Mouse (Mus musculus) ovary, postnatal 36 days (tissue): ENCODE results near the gene Scamp2.

Experiments used
- DNase-seq: peaks from one replicate; pipeline ENCODE4 v3.0.0; 2022; ENCODE audit warnings: low spot score, mixed read lengths

Gene Scamp2

DNA sequence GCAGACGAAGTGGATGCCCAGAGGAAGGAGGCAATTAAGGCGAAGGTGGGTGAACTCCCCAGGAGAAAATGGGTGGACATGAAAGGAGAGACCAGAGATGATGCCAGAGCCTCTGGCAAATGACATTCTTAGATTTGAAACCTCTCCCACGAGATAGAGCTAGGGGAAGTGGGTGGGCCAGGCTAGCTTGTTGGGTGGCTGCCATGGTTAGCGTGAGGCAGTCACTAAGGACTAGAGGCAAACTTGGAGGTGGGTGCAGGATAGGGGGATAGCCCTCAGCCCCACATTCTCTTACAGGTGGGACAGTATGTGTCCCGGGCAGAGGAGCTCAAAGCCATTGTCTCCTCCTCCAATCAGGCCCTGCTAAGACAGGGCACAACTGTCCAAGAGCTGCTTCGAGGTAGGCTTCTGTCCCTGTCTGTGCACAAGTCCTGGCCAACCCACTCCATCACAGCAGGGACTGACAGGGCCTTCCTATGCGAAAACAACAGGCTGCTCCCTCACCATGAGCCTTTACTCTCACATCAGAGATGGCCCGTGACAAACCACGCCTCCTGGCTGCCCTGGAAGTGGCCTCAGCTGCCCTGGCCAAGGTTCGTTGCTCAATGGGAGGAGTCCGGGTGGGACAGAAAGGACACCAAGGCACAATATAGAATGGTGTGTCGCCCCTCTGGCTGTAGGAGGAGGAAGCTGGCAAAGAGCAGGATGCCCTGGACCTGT lies 32.9 kb downstream of the Scamp2 start:
- DNase-seq = no peak

DNA sequence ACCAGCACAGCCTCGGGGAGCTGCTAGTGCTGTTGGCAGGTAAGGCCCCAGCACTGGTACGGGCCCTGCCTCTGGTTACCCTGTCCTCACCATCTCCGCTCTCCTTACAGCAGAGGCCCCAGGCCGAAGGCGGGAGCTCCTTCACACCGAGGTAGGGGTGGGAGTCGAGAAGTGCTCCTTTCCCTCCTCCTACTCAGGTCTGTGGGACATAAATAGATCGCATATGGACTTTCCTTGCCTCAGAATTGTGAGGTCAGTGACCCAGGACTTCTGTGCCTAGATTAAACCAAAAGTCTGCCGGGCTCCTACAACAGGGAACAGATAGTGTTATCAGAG lies 33.4 kb downstream of the Scamp2 start:
- no peak for DNase-seq

DNA sequence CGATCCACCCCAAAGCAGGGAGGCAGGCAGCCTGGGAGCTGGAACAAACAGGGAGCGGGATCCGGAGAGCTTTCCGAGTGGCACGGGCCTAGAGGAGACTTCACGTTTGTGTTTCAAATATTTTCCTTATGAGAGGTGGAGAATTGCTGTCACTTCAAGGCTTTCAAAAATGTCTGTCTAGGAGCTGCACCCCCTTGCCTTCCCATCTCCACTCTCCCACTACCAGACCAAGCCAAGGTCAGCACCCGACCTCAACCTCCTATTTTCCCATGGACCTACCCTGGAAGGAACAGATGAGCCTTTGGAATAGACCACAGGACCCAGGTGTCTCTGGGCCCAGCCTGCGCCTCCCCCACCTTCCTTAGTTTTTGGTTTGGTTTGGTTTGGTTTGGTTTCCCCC lies 36.5 kb downstream of the Scamp2 start:
- DNase-seq = no peak

DNA sequence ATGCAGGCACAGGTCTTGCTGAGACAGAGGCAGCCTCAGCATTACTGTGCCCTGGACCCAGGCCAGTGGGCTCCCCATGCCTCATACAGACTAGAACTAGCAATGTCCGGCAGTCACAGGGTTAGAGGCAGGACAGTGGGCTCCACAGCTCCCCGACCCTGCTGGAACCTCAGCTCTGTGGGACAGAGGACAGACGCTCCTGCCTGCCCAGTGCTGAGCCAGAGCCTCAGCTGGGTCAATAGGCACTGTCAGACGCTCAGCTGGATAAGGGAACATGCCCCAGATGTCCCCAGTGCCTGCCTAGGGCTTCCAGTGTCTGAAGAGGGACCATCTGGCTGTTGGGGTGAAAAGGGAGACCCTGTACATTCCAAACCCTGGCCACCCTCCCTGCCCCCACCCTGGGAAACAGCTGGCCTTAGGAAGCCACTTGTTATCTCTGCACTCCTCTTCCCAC lies 37.2 kb downstream of the Scamp2 start:
- DNase-seq = no peak

DNA sequence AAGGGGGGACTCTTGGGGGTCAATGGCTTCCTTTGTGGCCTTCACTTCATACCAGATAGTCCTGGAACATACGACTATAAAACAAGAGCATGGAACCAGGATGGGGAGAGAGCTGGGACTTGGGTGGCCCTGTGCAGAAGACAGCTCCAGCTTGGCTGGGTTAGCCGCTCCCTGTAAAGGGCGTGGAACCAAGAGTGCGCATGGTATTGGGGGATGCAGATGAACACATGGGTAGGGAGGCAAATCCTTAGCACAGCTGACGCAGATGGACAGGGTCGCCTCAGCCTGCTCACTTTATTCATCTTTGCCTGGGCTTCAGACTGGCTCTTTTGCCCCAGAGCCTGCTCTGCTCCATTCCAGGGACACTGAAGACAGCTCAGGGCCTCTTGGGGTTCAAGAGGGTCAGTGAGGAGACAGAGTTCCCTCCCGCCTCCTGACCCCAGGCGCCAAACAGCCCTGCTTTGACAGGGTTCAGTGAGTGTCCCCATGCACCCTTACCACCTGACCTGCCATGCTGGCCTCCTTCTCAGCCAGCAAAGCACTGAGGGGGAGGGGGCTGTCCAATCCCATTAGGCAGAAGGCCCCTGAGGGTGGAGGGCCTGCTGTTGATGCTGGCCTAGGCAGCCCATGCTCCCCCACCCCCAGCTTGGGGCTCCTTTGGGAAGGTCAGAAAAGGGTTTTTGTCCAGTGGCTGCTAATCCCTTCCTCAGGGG lies 38.3 kb downstream of the Scamp2 start:
- no peak for DNase-seq

GRCm38 (mm10) chr9:57600620-57601352 lies 40.0 kb downstream of the Scamp2 start:
- DNase-seq = no peak

- no peak for DNase-seq
Measured at GRCm38 (mm10) chr9:57601353-57601706, 40.6 kb downstream of the Scamp2 start.

DNA sequence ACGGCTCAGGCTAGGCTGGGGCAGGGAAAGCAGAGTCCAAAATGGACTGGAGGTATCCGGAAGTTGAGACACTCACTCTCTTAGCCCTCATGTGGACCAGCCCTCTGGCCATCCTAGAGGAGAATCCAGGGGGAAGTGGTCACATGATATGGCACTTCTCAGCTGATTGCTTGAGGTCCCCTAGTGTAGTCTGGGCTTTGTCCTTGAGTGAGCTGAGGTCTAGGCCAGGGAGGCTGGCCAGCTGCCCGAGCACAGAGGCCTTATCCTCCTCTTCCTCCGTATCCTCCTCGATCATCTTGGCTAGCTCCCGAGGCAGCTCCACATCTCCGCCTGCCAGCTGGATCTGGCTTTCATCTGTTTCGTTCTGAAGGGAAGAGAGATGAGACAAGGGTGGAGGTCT lies 41.4 kb downstream of the Scamp2 start:
- no peak for DNase-seq

- DNase-seq = no peak
Measured at GRCm38 (mm10) chr9:57604875-57605274, 44.1 kb downstream of the Scamp2 start.

- no peak for DNase-seq
Measured at GRCm38 (mm10) chr9:57605503-57605902, 44.8 kb downstream of the Scamp2 start.

DNA sequence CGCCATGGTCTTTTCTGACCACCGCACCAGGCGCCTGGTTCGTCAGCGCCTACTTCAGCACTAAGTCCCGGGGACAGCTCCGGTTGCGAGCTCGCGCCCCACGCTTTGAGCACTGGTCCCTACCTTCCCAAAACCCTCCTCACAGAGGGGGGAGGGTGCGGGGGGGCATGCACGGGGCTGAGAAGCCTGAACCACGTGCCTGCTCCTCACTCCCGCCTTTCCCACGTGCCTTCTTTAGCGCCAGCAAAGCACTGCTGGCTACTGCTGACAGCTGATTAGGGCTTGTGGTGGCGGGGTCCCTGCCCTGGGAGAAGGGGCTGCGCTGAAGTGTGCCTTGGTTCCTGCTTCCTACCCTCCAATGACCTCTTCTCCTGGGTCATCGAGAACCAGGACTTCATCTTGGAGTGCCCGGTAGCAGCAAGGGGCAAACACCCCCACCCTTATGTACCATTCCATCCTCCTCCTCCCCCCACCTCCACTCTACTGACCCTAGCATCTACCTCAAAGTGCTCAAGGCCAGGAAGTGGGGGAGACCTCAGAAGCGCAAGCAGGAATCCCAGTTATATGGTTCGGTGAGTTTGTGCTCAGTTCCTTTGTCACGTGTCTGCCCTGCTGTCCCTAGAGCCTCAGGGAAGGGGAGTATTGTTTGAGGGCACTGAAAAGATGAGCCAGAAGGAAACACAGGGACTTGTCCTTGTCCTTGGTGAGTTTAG lies 45.6 kb downstream of the Scamp2 start, which contains the start of gene Cplx3:
Gene Cplx3, minus strand, starts transcription at position 143 of the 713 bp plus-strand sequence.
- peak; percentile 61 for DNase-seq

- no peak for DNase-seq
Measured at GRCm38 (mm10) chr9:57609803-57610202, 49.1 kb downstream of the Scamp2 start.

- DNase-seq = no peak
Measured at GRCm38 (mm10) chr9:57610359-57610826, 49.6 kb downstream of the Scamp2 start.

DNA sequence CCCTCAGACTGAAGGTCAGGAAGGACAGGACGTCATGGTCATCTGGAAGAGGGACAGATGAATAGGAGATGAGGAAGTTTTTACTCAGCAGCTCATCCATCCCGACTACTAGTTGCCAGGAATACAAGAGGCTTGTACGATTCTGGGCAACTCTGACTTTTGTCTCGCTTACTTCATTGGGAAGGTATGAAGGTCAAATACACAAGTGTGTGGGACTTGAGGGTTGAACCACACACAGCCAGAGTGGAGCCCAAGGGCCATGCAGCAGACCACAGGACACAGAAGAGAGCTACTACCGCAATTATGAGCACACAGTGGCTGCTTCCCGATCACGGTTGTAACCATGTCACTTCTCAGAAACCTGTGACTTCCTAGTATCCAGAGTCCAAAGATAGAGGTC lies 51.8 kb downstream of the Scamp2 start:
- no peak for DNase-seq

DNA sequence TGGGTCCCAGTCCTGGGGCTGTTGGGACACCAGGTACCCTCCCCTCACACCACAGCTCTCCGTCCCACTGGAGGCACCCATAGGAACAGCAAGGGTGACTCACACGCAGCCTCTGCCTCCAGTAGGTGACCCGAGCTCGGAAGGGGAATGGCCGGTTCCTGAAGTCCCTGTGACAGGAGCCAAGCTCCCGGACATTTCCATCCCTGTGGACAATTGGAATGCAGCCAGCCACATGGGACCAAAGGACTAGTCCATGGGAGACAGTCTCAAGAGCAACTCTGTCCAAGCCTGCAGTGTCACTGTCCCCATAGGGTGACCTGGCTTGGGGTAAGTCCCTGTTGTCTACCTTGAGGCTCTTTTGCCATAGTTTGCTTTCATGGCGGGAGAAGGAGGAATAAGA lies 53.2 kb downstream of the Scamp2 start:
- no peak for DNase-seq

DNA sequence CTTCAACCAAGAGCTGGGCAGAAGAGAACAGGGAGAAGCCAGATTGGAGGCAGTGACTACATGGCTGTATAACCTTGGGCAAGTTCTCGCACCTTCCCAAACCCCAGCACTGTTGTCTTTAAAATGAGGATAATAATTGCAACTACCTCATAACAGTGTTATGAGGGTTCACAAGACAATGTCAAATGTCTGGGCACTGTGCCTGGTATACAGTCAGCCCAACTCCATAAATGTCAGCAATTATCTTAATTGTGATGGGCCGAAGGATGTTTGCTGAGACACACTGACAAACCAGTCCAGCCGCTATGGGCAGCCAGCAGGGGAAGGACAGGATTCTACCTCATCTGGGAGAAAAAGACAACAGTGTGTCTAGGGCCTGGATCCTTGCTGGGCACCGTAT lies 54.0 kb downstream of the Scamp2 start:
- no peak for DNase-seq

DNA sequence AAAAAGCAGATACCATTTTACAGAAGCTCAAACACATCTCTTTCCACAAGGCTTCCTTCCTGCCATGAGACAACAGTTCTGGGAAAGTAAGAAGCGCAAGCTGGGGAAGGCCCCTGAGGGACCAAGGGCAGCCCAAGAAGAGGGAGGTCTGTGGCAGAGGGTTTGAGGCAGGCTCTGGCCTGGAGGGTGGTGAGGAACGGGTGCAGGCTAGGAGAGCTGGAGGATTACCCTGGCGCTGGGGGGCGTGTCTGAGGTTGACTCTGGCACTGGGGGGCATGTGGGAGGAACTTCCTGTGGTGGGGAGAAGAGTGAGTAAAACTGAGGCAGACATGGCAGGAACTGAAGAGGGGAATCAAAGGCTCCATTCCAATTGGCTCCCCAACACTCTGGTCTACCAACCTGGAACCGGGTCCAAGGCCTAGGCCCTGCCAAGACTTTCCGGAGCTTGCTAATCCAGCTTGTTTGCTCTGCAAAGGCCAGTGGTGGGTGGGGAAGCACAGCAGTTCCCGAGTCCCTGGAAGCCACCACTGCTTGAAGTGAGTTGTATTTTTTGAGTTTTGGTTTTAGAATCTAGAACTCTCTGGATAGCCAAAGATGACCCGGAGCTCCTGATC lies 56.9 kb downstream of the Scamp2 start:
- DNase-seq = no peak

DNA sequence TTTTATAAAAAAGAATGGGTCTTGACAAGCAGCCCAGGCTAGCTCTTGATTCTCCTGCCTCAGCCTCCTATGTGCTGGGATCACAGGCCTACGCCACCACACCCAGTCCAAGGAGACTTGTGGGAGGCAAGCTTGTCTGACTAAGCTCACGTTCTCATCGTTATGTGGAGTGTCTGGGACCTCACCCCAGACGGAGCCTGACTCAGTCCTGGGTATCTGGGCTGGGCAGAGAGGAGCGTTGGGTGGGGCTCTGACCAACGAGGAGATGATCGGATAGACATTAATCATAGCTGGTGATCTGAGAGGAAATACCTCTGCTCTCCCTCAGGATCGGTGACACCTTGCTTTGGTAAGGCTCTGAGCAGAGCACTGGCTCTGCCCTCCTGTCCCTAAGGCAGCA lies 58.1 kb downstream of the Scamp2 start:
- DNase-seq = no peak

- DNase-seq = no peak
Measured at GRCm38 (mm10) chr9:57620674-57621073, 59.9 kb downstream of the Scamp2 start, which contains the start of gene Lman1l. Gene Lman1l (minus strand): TSS chr9:57620774.

DNA sequence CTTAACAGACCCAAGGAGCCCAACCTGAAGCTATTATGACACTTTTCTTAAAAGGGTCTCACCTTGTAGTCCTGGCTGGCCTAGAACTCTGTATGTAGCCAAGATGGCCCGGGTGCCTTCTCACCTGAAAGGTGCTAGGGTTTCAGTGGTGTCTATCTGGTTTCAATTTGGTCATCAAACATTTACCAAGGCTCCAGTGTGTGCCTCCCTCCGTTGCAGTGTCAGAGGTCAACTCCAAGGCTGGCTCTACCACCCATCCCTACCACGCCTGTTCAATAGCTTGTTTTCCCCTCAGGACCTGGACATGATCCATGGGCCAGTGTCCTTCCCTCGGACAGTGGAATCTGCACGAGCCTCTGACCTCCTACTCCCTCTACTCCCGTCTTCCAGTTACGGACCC lies 63.6 kb downstream of the Scamp2 start:
- no peak for DNase-seq

- DNase-seq = no peak
Measured at GRCm38 (mm10) chr9:57625674-57626500, 65.1 kb downstream of the Scamp2 start.
